Mouse (Mus musculus): Measurements from ENCODE around the gene Zrsr2. TPM values are rescaled to one million over a fixed set of nuclear protein-coding genes. Genes with fewer than 3 reads are reported as not detected.

Gene Zrsr2
- polyA plus RNA-seq, 1 experiment from 2014 or later = 49.3 TPM

- no peak for ATAC-seq (ENCODE audit: insufficient read depth, low FRiP score)
- 18% methylated on average over 8 of the region's 8 CpGs for WGBS
- H3K4me1 ChIP-seq (ENCODE audit: control insufficient read depth, insufficient read depth, low read length) = no peaks in the 10 kb centered on the region
- peaks cover 4% of the 10 kb centered on the region; the same call in 1 of the 2 replicates for H3K27me3 ChIP-seq (ENCODE audit: control insufficient read depth, insufficient read depth, low read length)
- no peaks in the 10 kb centered on the region for H3K36me3 ChIP-seq (ENCODE audit: control insufficient read depth, insufficient read depth, low read length)
- peak overlapping the region; percentile 62 for H3K4me3 ChIP-seq (replicated peaks; ENCODE audit: low read length)
- no peaks in the 10 kb centered on the region; the same call in 1 of the 2 replicates for H3K9me3 ChIP-seq (replicated peaks; ENCODE audit: control insufficient read depth, low read length)
- peak overlapping the region; percentile 80; the same call in 1 of the 2 replicates for H3K27ac ChIP-seq (ENCODE audit: low read length)
- peak overlapping the region; percentile 27; the same call in 1 of the 2 replicates for H3K9ac ChIP-seq (ENCODE audit: low read length)
- peak overlapping the region; percentile 53 for H3K4me2 ChIP-seq (ENCODE audit: low read depth, low read length)
Observed at GRCm38 (mm10) chrX:163908003-163908336, 50.5 kb downstream of the Zrsr2 start.

GRCm38 (mm10) chrX:163906861-163907260 lies 51.6 kb downstream of the Zrsr2 start:
- H3K9me3 ChIP-seq (replicated peaks; ENCODE audit: control insufficient read depth, low read length) = no peaks in the 10 kb centered on the region; the same call in 1 of the 2 replicates
- H3K27ac ChIP-seq (ENCODE audit: low read length) = no peak overlapping the region
- no peaks in the 10 kb centered on the region for H3K4me1 ChIP-seq (ENCODE audit: control insufficient read depth, insufficient read depth, low read length)
- WGBS = 76% methylated on average over 2 of the region's 2 CpGs
- no peak overlapping the region for H3K4me2 ChIP-seq (ENCODE audit: low read depth, low read length)
- peaks cover 3% of the 10 kb centered on the region; the same call in 1 of the 2 replicates for H3K27me3 ChIP-seq (ENCODE audit: control insufficient read depth, insufficient read depth, low read length)
- ATAC-seq (ENCODE audit: insufficient read depth, low FRiP score) = no peak
- H3K4me3 ChIP-seq (replicated peaks; ENCODE audit: low read length) = no peak overlapping the region
- no peaks in the 10 kb centered on the region for H3K36me3 ChIP-seq (ENCODE audit: control insufficient read depth, insufficient read depth, low read length)
- no peak overlapping the region for H3K9ac ChIP-seq (ENCODE audit: low read length)

- H3K27me3 ChIP-seq (ENCODE audit: control insufficient read depth, insufficient read depth, low read length) = peaks cover 3% of the 10 kb centered on the region; the same call in 1 of the 2 replicates
- no peaks in the 10 kb centered on the region for H3K36me3 ChIP-seq (ENCODE audit: control insufficient read depth, insufficient read depth, low read length)
- H3K9ac ChIP-seq (ENCODE audit: low read length) = no peak overlapping the region
- H3K4me3 ChIP-seq (replicated peaks; ENCODE audit: low read length) = no peak overlapping the region
- no peak overlapping the region for H3K4me2 ChIP-seq (ENCODE audit: low read depth, low read length)
- H3K4me1 ChIP-seq (ENCODE audit: control insufficient read depth, insufficient read depth, low read length) = no peaks in the 10 kb centered on the region
- no peak overlapping the region for H3K27ac ChIP-seq (ENCODE audit: low read length)
- 49% methylated on average over 5 of the region's 5 CpGs for WGBS
- no peak for ATAC-seq (ENCODE audit: insufficient read depth, low FRiP score)
- H3K9me3 ChIP-seq (replicated peaks; ENCODE audit: control insufficient read depth, low read length) = no peaks in the 10 kb centered on the region
Observed at GRCm38 (mm10) chrX:163899431-163900020, 58.9 kb downstream of the Zrsr2 start.

- H3K4me3 ChIP-seq (replicated peaks; ENCODE audit: low read length) = no peak overlapping the region
Observed at GRCm38 (mm10) chrX:163897354-163897753, 61.1 kb downstream of the Zrsr2 start.

GRCm38 (mm10) chrX:163885539-163885981 lies 72.9 kb downstream of the Zrsr2 start:
- H3K9ac ChIP-seq (ENCODE audit: low read length) = no peak overlapping the region
- no peak for ATAC-seq (ENCODE audit: insufficient read depth, low FRiP score)
- H3K4me2 ChIP-seq (ENCODE audit: low read depth, low read length) = no peak overlapping the region
- H3K27me3 ChIP-seq (ENCODE audit: control insufficient read depth, insufficient read depth, low read length) = no peaks in the 10 kb centered on the region
- H3K36me3 ChIP-seq (ENCODE audit: control insufficient read depth, insufficient read depth, low read length) = no peaks in the 10 kb centered on the region
- H3K9me3 ChIP-seq (replicated peaks; ENCODE audit: control insufficient read depth, low read length) = no peaks in the 10 kb centered on the region
- WGBS = 83% methylated on average over 4 of the region's 4 CpGs
- no peak overlapping the region for H3K27ac ChIP-seq (ENCODE audit: low read length)
- H3K4me3 ChIP-seq (replicated peaks; ENCODE audit: low read length) = no peak overlapping the region
- H3K4me1 ChIP-seq (ENCODE audit: control insufficient read depth, insufficient read depth, low read length) = no peaks in the 10 kb centered on the region

More at GRCm38 (mm10) chrX:163897354-163897753, 61.1 kb downstream of the Zrsr2 start:
- no peaks in the 10 kb centered on the region for H3K9me3 ChIP-seq (replicated peaks; ENCODE audit: control insufficient read depth, low read length)
- no peak overlapping the region for H3K9ac ChIP-seq (ENCODE audit: low read length)
- H3K27ac ChIP-seq (ENCODE audit: low read length) = no peak overlapping the region
- peaks cover 3% of the 10 kb centered on the region; the same call in 1 of the 2 replicates for H3K27me3 ChIP-seq (ENCODE audit: control insufficient read depth, insufficient read depth, low read length)
- ATAC-seq (ENCODE audit: insufficient read depth, low FRiP score) = no peak
- no peak overlapping the region for H3K4me2 ChIP-seq (ENCODE audit: low read depth, low read length)
- 62% methylated on average over 1 of the region's 1 CpGs for WGBS
- no peaks in the 10 kb centered on the region for H3K4me1 ChIP-seq (ENCODE audit: control insufficient read depth, insufficient read depth, low read length)
- H3K36me3 ChIP-seq (ENCODE audit: control insufficient read depth, insufficient read depth, low read length) = no peaks in the 10 kb centered on the region

Other genes starting within 250 kb of the Zrsr2 start
- 0.12 TPM in 1 of 2 replicates, not detected in the other for gene Rnf138rt1, start 197.3 kb downstream of the Zrsr2 start, polyA plus RNA-seq (2015; fragmentation: Nextera tagmentation; extraction: Ambion mirVana)
- 23.3 and 24.1 TPM in 2 replicates for gene Ap1s2, start 49.6 kb downstream of the Zrsr2 start, polyA plus RNA-seq (2015; fragmentation: Nextera tagmentation; extraction: Ambion mirVana)
- 3.0 TPM in 2 replicates for gene Car5b, start 69.3 kb upstream of the Zrsr2 start, polyA plus RNA-seq (2015; fragmentation: Nextera tagmentation; extraction: Ambion mirVana)
- gene Siah1b, start 117.8 kb upstream of the Zrsr2 start, polyA plus RNA-seq (2015; fragmentation: Nextera tagmentation; extraction: Ambion mirVana) = 13.6 and 19.0 TPM in 2 replicates
- 5.8 and 7.2 TPM in 2 replicates for gene Cltrn, start 130.2 kb upstream of the Zrsr2 start, polyA plus RNA-seq (2015; fragmentation: Nextera tagmentation; extraction: Ambion mirVana)
- 16.1 and 18.6 TPM in 2 replicates for gene Ace2, start 180.7 kb upstream of the Zrsr2 start, polyA plus RNA-seq (2015; fragmentation: Nextera tagmentation; extraction: Ambion mirVana)